Mouse (Mus musculus) heart, embryonic 14.5 days (tissue): ENCODE data around the gene Bri3bp. TPM values are rescaled to one million over a fixed set of nuclear protein-coding genes. Genes with fewer than 3 reads are reported as not detected.

ENCODE experiments used
- ATAC-seq: fragments of 200-750 bp; cut with Nextera tagmentation; 2 replicates; pipeline ENCODE4 v1.8.0; 2017; ENCODE audit warnings: low read depth, moderate TSS enrichment; ENCODE audit not compliant: insufficient number of reproducible peaks, insufficient read depth, low FRiP score
- H3K27ac ChIP-seq, 2 experiments: fragments of 200-500 bp in 1 of 2; fragments of 300-500 bp in 1 of 2; sonication (generic) in 1 of 2; replicated peaks in 1 of 2; 2 replicates each; pipeline ENCODE4 v1.5.1; 2012 to 2014; ENCODE audit warnings: low read depth in 2 of 2, low read length in 2 of 2, control low read depth in 1 of 2, mild to moderate bottlenecking in 1 of 2, mixed read lengths in 1 of 2; ENCODE audit not compliant: control insufficient read depth in 1 of 2, insufficient read depth in 1 of 2
- H3K27me3 ChIP-seq: fragments of 300-500 bp; sonication (generic); 2 replicates; pipeline ENCODE4 v1.6.1; 2014; ENCODE audit warnings: mild to moderate bottlenecking, low read length, control low read depth; ENCODE audit not compliant: control insufficient read depth, insufficient read depth
- H3K36me3 ChIP-seq: fragments of 300-500 bp; sonication (generic); 2 replicates; pipeline ENCODE4 v1.6.1; 2014; ENCODE audit warnings: mild to moderate bottlenecking, control low read depth, low read length, mixed read lengths; ENCODE audit not compliant: control insufficient read depth, insufficient read depth
- H3K4me1 ChIP-seq, 2 experiments: fragments of 200-500 bp in 1 of 2; fragments of 300-500 bp in 1 of 2; sonication (generic) in 1 of 2; 2 replicates each; pipeline ENCODE4 v1.6.1; 2012 to 2014; ENCODE audit warnings: low read length in 2 of 2, control low read depth in 1 of 2, mixed read lengths in 1 of 2; ENCODE audit not compliant: control insufficient read depth in 2 of 2, insufficient read depth in 2 of 2
- H3K4me2 ChIP-seq: fragments of 300-500 bp; sonication (generic); 2 replicates; pipeline ENCODE4 v1.6.1; 2014; ENCODE audit warnings: mild to moderate bottlenecking, low read length
- H3K4me3 ChIP-seq, 2 experiments: fragments of 200-500 bp in 1 of 2; fragments of 300-500 bp in 1 of 2; sonication (generic) in 1 of 2; 2 replicates each; pipeline ENCODE4 v1.5.1; 2012 to 2014; ENCODE audit warnings: low read length in 2 of 2, mild to moderate bottlenecking in 2 of 2, control low read depth in 1 of 2, low read depth in 1 of 2, moderate library complexity in 1 of 2; ENCODE audit not compliant: control insufficient read depth in 1 of 2, insufficient read depth in 1 of 2
- H3K9ac ChIP-seq: fragments of 300-500 bp; sonication (generic); 2 replicates; pipeline ENCODE4 v1.6.1; 2014; ENCODE audit warnings: mild to moderate bottlenecking, low read length
- H3K9me3 ChIP-seq: fragments of 300-500 bp; sonication (generic); 2 replicates; pipeline ENCODE4 v1.6.1; 2016; ENCODE audit warnings: low read length, control low read depth; ENCODE audit not compliant: control insufficient read depth
- WGBS: fragments of 180-500 bp; shearing (Covaris S2); extraction: QIAGEN DNeasy Blood & Tissue Kit; methylation state at CpG from one replicate; pipeline ENCODE4 v1.1.7; 2014; 5-methylcytosine and 5-hydroxymethylcytosine counted together
- polyA plus RNA-seq: library from polyadenylated mRNA; unstranded; fragments of >200 nt; fragmentation: Nextera tagmentation; extraction: Ambion mirVana; gene quantifications from 2 replicates; pipeline ENCODE4 v1.2.1, GENCODE M21; 2014

The Bri3bp gene
- polyA plus RNA-seq, 1 experiment from 2014 or later: 34.8 TPM

DNA sequence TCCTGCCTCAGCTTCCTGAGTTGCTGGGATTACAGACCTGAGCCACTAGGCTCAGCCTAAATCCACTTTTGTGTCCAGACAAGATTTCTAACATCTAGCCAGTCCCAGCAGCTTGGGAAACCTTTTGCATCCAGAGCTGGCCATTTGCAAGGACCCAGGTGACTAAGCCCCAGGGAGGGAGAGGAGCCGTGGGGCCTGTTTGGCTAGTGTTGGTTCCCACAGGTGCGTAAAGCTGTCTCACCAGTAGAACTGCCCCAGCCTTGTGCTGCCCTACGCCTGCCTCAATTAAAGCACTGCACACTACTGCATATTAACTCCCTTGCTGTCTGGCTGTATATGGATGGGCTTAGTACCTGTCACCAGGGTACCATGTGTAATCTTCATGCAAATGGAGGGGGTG, 38.0 kb downstream of the Bri3bp start:
- Histone ChIP-seq H3K4me2 (no peak overlapping the region), H3K4me3 (no peak overlapping the region), H3K9ac (no peak overlapping the region), H3K27me3 (no peaks in the 10 kb centered on the region), H3K27ac (no peak overlapping the region), H3K36me3 (peaks cover 14% of the 10 kb centered on the region; the same call in 1 of the 2 replicates), H3K9me3 (no peaks in the 10 kb centered on the region), H3K4me1 (peaks cover 6 to 10% of the 10 kb centered on the region in 2 experiments; a peak in 3 of 4 replicates)
- WGBS: 80% methylated on average over 3 of the region's 3 CpGs
- ATAC-seq: no peak

GRCm38 (mm10) chr5:125480434-125481231, 39.3 kb downstream of the Bri3bp start:
- H3K9ac ChIP-seq: no peak overlapping the region
- peaks cover 6 to 10% of the 10 kb centered on the region in 2 experiments; a peak in 3 of 4 replicates for H3K4me1 ChIP-seq
- no peak overlapping the region for H3K4me3 ChIP-seq
- ATAC-seq: no peak
- no peak overlapping the region for H3K4me2 ChIP-seq
- H3K27ac ChIP-seq: no peak overlapping the region
- no peaks in the 10 kb centered on the region for H3K9me3 ChIP-seq
- 76% methylated on average over 11 of the region's 11 CpGs for WGBS
- H3K27me3 ChIP-seq: no peaks in the 10 kb centered on the region
- H3K36me3 ChIP-seq: peaks cover 17% of the 10 kb centered on the region; the same call in 1 of the 2 replicates

GRCm38 (mm10) chr5:125482474-125482873, 41.1 kb downstream of the Bri3bp start:
- H3K27ac ChIP-seq: no peak overlapping the region
- no peak for ATAC-seq
- WGBS: 86% methylated on average over 7 of the region's 7 CpGs

GRCm38 (mm10) chr5:125483712-125484611, 42.6 kb downstream of the Bri3bp start:
- no peaks in the 10 kb centered on the region for H3K27me3 ChIP-seq
- no peak overlapping the region for H3K4me3 ChIP-seq
- no peak overlapping the region for H3K9ac ChIP-seq
- H3K4me1 ChIP-seq: peaks cover 0 to 9% of the 10 kb centered on the region in 2 experiments; a peak in 2 of 4 replicates
- H3K36me3 ChIP-seq: peaks cover 22% of the 10 kb centered on the region
- H3K27ac ChIP-seq: no peak overlapping the region
- H3K4me2 ChIP-seq: no peak overlapping the region
- no peak for ATAC-seq
- no peaks in the 10 kb centered on the region for H3K9me3 ChIP-seq
- WGBS: 80% methylated on average over 5 of the region's 6 CpGs

More at GRCm38 (mm10) chr5:125482474-125482873, 41.1 kb downstream of the Bri3bp start:
- no peaks in the 10 kb centered on the region for H3K9me3 ChIP-seq
- no peak overlapping the region for H3K9ac ChIP-seq
- H3K27me3 ChIP-seq: no peaks in the 10 kb centered on the region
- peaks cover 17% of the 10 kb centered on the region; the same call in 1 of the 2 replicates for H3K36me3 ChIP-seq
- H3K4me3 ChIP-seq: no peak overlapping the region
- no peak overlapping the region for H3K4me2 ChIP-seq
- peaks cover 0 to under 1% of the 10 kb centered on the region in 2 experiments; a peak in 1 of 4 replicates for H3K4me1 ChIP-seq

- 86% methylated on average over 4 of the region's 4 CpGs for WGBS
Observed at GRCm38 (mm10) chr5:125485031-125485778, 43.8 kb downstream of the Bri3bp start.

GRCm38 (mm10) chr5:125486088-125486487, 44.7 kb downstream of the Bri3bp start:
- Histone ChIP-seq H3K4me3 (no peak overlapping the region), H3K27me3 (no peaks in the 10 kb centered on the region), H3K27ac (no peak overlapping the region), H3K9me3 (no peaks in the 10 kb centered on the region), H3K4me2 (no peak overlapping the region), H3K36me3 (peaks cover 28% of the 10 kb centered on the region), H3K9ac (no peak overlapping the region), H3K4me1 (peaks cover 0 to 9% of the 10 kb centered on the region in 2 experiments; a peak in 2 of 4 replicates)
- ATAC-seq: no peak
- 78% methylated on average over 1 of the region's 1 CpGs for WGBS

More at GRCm38 (mm10) chr5:125485031-125485778, 43.8 kb downstream of the Bri3bp start:
- Histone ChIP-seq H3K4me1 (peaks cover 0 to 9% of the 10 kb centered on the region in 2 experiments; a peak in 2 of 4 replicates), H3K36me3 (peaks cover 26% of the 10 kb centered on the region), H3K9ac (no peak overlapping the region), H3K27ac (no peak overlapping the region), H3K4me2 (no peak overlapping the region), H3K4me3 (no peak overlapping the region), H3K9me3 (no peaks in the 10 kb centered on the region), H3K27me3 (no peaks in the 10 kb centered on the region)
- no peak for ATAC-seq
